Mouse (Mus musculus) kidney, adult 2 months (tissue): ENCODE measurements at regions not wholly inside any gene's neighbourhood (a gene's known extent, or its start where the extent isn't known, plus 50 kb on each side); places are given as distances from the start of the nearest gene placed in this dataset.

ENCODE experiments used
- DNase-seq: peaks from one replicate; pipeline ENCODE4 v3.0.0; 2021
- H3K27ac ChIP-seq: fragments of 200-500 bp; 2 replicates; pipeline ENCODE4 v1.5.1; 2012; ENCODE audit warnings: low read depth, low read length, control low read depth, inconsistent platforms; ENCODE audit not compliant: insufficient read depth
- H3K27me3 ChIP-seq: fragments of 200-500 bp; replicated peaks from 2 replicates; pipeline ENCODE4 v1.6.1; 2012; ENCODE audit warnings: mild to moderate bottlenecking, moderate library complexity, low read length, inconsistent platforms; ENCODE audit not compliant: control insufficient read depth, insufficient read depth
- H3K36me3 ChIP-seq: fragments of 200-500 bp; 2 replicates; pipeline ENCODE4 v1.6.1; 2012; ENCODE audit warnings: mild to moderate bottlenecking, moderate library complexity, low read length, inconsistent platforms; ENCODE audit not compliant: control insufficient read depth, insufficient read depth
- H3K4me1 ChIP-seq: fragments of 200-500 bp; 2 replicates; pipeline ENCODE4 v1.6.1; 2011; ENCODE audit warnings: low read length; ENCODE audit not compliant: control insufficient read depth, insufficient read depth
- H3K4me3 ChIP-seq: fragments of 200-500 bp; 2 replicates; pipeline ENCODE4 v1.5.1; 2011; ENCODE audit warnings: mild to moderate bottlenecking, low read depth, low read length, control low read depth; ENCODE audit not compliant: insufficient read depth
- CTCF ChIP-seq: fragments of 200-500 bp; conservative IDR thresholded peaks from 2 replicates; pipeline ENCODE4 v1.5.1; 2011; ENCODE audit warnings: low read depth, mild to moderate bottlenecking, control low read depth, low read length, moderate library complexity, mixed read lengths; ENCODE audit not compliant: insufficient read depth, insufficient read length
- POLR2A ChIP-seq: fragments of 200-500 bp; IDR thresholded peaks from one replicate; pipeline ENCODE4 v1.6.1; 2011; ENCODE audit warnings: low read depth, low read length, control low read depth
- WGBS: fragments of 180-500 bp; shearing (Covaris S2); methylation state at CpG from one replicate; pipeline ENCODE4 v1.1.7; 2018; 5-methylcytosine and 5-hydroxymethylcytosine counted together

- Histone ChIP-seq H3K36me3 (no peaks in the 10 kb centered on the region), H3K27ac (no peak overlapping the region), H3K4me1 (peaks cover 15% of the 10 kb centered on the region), H3K27me3 (no peaks in the 10 kb centered on the region), H3K4me3 (no peak overlapping the region)
- peak; percentile 66 for DNase-seq
- TF ChIP-seq CTCF (no peak), POLR2A (no peak)
- WGBS = 43% methylated on average over 3 of the region's 3 CpGs
Observed at GRCm38 (mm10) chr13:45242261-45242660, 147.3 kb upstream of the Mylip start.

- Histone ChIP-seq H3K4me3 (no peak overlapping the region), H3K4me1 (peaks cover 15% of the 10 kb centered on the region), H3K36me3 (no peaks in the 10 kb centered on the region), H3K27ac (no peak overlapping the region), H3K27me3 (no peaks in the 10 kb centered on the region)
- no peak for DNase-seq
- TF ChIP-seq CTCF = no peak
- no peak for TF ChIP-seq POLR2A
- WGBS = 74% methylated on average over 12 of the region's 12 CpGs
Observed at GRCm38 (mm10) chr13:45242750-45243149, 146.8 kb upstream of the Mylip start.

GRCm38 (mm10) chr13:45245651-45246050 lies 143.9 kb upstream of the Mylip start:
- H3K4me1 ChIP-seq = peaks cover 18% of the 10 kb centered on the region
- DNase-seq = peak; percentile 60
- 56% methylated on average over 5 of the region's 5 CpGs for WGBS
- peak overlapping the region; percentile 81 for H3K27ac ChIP-seq
- TF ChIP-seq CTCF (no peak), POLR2A (no peak)
- no peaks in the 10 kb centered on the region for H3K36me3 ChIP-seq
- no peak overlapping the region for H3K4me3 ChIP-seq
- no peaks in the 10 kb centered on the region for H3K27me3 ChIP-seq

- Histone ChIP-seq H3K27ac (peak overlapping the region; percentile 81), H3K27me3 (no peaks in the 10 kb centered on the region), H3K36me3 (no peaks in the 10 kb centered on the region), H3K4me1 (peaks cover 18% of the 10 kb centered on the region), H3K4me3 (no peak overlapping the region)
- WGBS = 64% methylated on average over 2 of the region's 2 CpGs
- DNase-seq = peak; percentile 88
- TF ChIP-seq CTCF = no peak
- no peak for TF ChIP-seq POLR2A
Observed at GRCm38 (mm10) chr13:45246341-45246740, 143.2 kb upstream of the Mylip start.

GRCm38 (mm10) chr13:45250028-45250427 lies 139.5 kb upstream of the Mylip start:
- H3K4me3 ChIP-seq = no peak overlapping the region
- WGBS = 85% methylated on average over 1 of the region's 1 CpGs

GRCm38 (mm10) chr13:45251068-45251467 lies 138.5 kb upstream of the Mylip start:
- Histone ChIP-seq H3K4me3 (no peak overlapping the region), H3K27me3 (no peaks in the 10 kb centered on the region), H3K4me1 (peaks cover 22% of the 10 kb centered on the region), H3K27ac (no peak overlapping the region), H3K36me3 (no peaks in the 10 kb centered on the region)
- no peak for DNase-seq
- no peak for TF ChIP-seq CTCF
- TF ChIP-seq POLR2A = no peak
- 71% methylated on average over 3 of the region's 3 CpGs for WGBS

More at GRCm38 (mm10) chr13:45250028-45250427, 139.5 kb upstream of the Mylip start:
- no peak for DNase-seq
- no peaks in the 10 kb centered on the region for H3K36me3 ChIP-seq
- H3K27me3 ChIP-seq = no peaks in the 10 kb centered on the region
- H3K4me1 ChIP-seq = peaks cover 25% of the 10 kb centered on the region
- H3K27ac ChIP-seq = no peak overlapping the region
- no peak for TF ChIP-seq CTCF
- TF ChIP-seq POLR2A = no peak

- H3K27me3 ChIP-seq = no peaks in the 10 kb centered on the region
- DNase-seq = peak; percentile 89
- no peak for TF ChIP-seq POLR2A
- no peak for TF ChIP-seq CTCF
Observed at GRCm38 (mm10) chr13:45252126-45252525, 137.4 kb upstream of the Mylip start.

More at GRCm38 (mm10) chr13:45252126-45252525, 137.4 kb upstream of the Mylip start:
- Histone ChIP-seq H3K4me1 (peaks cover 21% of the 10 kb centered on the region), H3K4me3 (no peak overlapping the region), H3K27ac (peak overlapping the region; percentile 87), H3K36me3 (no peaks in the 10 kb centered on the region)
- 49% methylated on average over 3 of the region's 3 CpGs for WGBS
